Mouse (Mus musculus) heart, embryonic 11.5 days (tissue): Measurements from ENCODE around the gene Tfeb. TPM values are rescaled to one million over a fixed set of nuclear protein-coding genes. Genes with fewer than 3 reads are reported as not detected.

ENCODE experiments used
- ATAC-seq: fragments of 200-750 bp; cut with Nextera tagmentation; replicated peaks from 2 replicates; pipeline ENCODE4 v1.8.0; 2017; ENCODE audit warnings: moderate library complexity; ENCODE audit not compliant: insufficient number of reproducible peaks, low FRiP score, low TSS enrichment
- H3K27ac ChIP-seq: fragments of 300-500 bp; sonication (generic); 2 replicates; pipeline ENCODE4 v1.5.1; 2014; ENCODE audit warnings: mild to moderate bottlenecking, low read depth, low read length
- H3K27me3 ChIP-seq: fragments of 300-500 bp; sonication (generic); 2 replicates; pipeline ENCODE4 v1.6.1; 2014; ENCODE audit warnings: mild to moderate bottlenecking, low read length, mixed read lengths; ENCODE audit not compliant: control insufficient read depth, insufficient read depth
- H3K36me3 ChIP-seq: fragments of 300-500 bp; sonication (generic); 2 replicates; pipeline ENCODE4 v1.6.1; 2014; ENCODE audit warnings: mild to moderate bottlenecking, low read length, moderate library complexity, mixed read lengths; ENCODE audit not compliant: control insufficient read depth, insufficient read depth
- H3K4me1 ChIP-seq: fragments of 300-500 bp; sonication (generic); 2 replicates; pipeline ENCODE4 v1.6.1; 2014; ENCODE audit warnings: low read length; ENCODE audit not compliant: control insufficient read depth, insufficient read depth
- H3K4me2 ChIP-seq: fragments of 300-500 bp; sonication (generic); 2 replicates; pipeline ENCODE4 v1.6.1; 2014; ENCODE audit warnings: mild to moderate bottlenecking, moderate library complexity
- H3K4me3 ChIP-seq: fragments of 300-500 bp; sonication (generic); 2 replicates; pipeline ENCODE4 v1.5.1; 2014; ENCODE audit warnings: low read depth, low read length
- H3K9ac ChIP-seq: fragments of 300-500 bp; sonication (generic); 2 replicates; pipeline ENCODE4 v1.6.1; 2014; ENCODE audit warnings: mild to moderate bottlenecking, low read depth, low read length, moderate library complexity
- H3K9me3 ChIP-seq: fragments of 300-500 bp; sonication (generic); replicated peaks from 2 replicates; pipeline ENCODE4 v1.6.1; 2016; ENCODE audit warnings: low read length; ENCODE audit not compliant: control insufficient read depth
- WGBS: fragments of 180-500 bp; shearing (Covaris S2); extraction: QIAGEN DNeasy Blood & Tissue Kit; methylation state at CpG from one replicate; pipeline ENCODE4 v1.1.7; 2014; ENCODE audit not compliant: insufficient replicate concordance; 5-methylcytosine and 5-hydroxymethylcytosine counted together
- polyA plus RNA-seq: library from polyadenylated mRNA; unstranded; fragments of >200 nt; fragmentation: Nextera tagmentation; extraction: Ambion mirVana; gene quantifications from 2 replicates; pipeline ENCODE4 v1.2.1, GENCODE M21; 2014

The Tfeb gene
- polyA plus RNA-seq, 1 experiment from 2014 or later = 16.3 TPM

GRCm38 (mm10) chr17:47833628-47834481 lies 97.0 kb downstream of the Tfeb start:
- ATAC-seq = no peak
- Histone ChIP-seq H3K4me2 (peak overlapping the region; percentile 89), H3K4me1 (peaks cover 17% of the 10 kb centered on the region), H3K9ac (peak overlapping the region; percentile 85), H3K36me3 (no peaks in the 10 kb centered on the region), H3K27me3 (peaks cover 20% of the 10 kb centered on the region), H3K4me3 (peak overlapping the region; percentile 87), H3K27ac (peak overlapping the region; percentile 86), H3K9me3 (no peaks in the 10 kb centered on the region)
- WGBS = under 1% methylated on average over 45 of the region's 45 CpGs

DNA sequence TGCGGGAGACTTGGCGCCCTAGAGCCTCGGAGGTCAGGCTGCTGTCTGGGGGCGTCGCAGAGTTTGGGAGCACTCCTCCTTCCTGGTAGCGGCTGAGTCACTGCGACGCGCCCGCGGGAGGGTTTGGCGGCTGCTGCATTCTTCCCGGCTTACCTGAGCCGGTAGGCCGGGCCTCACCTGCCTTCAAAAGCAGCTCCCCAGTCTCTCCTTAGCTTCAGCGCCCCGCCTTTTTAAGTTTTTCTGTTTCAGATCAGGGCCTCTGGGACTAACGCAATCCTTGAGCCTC lies 97.6 kb downstream of the Tfeb start, which contains the start of gene Mdfi:
Mdfi (minus strand) TSS at position 210 of the 286 bp plus-strand sequence.
- Histone ChIP-seq H3K27me3 (peaks cover 20% of the 10 kb centered on the region), H3K4me3 (peak within 1 kb of the TSS; percentile 87), H3K4me1 (peaks cover 14% of the 10 kb centered on the region), H3K36me3 (no peaks in the 10 kb centered on the region), H3K9me3 (no peaks in the 10 kb centered on the region), H3K9ac (peak within 1 kb of the TSS; percentile 85), H3K4me2 (peak within 1 kb of the TSS; percentile 89), H3K27ac (peak within 1 kb of the TSS; percentile 86)
- no peak for ATAC-seq
- WGBS = 2% methylated on average over 18 of the region's 18 CpGs

- no peak for ATAC-seq
- Histone ChIP-seq H3K4me2 (no peak overlapping the region), H3K27me3 (peaks cover 20% of the 10 kb centered on the region), H3K36me3 (no peaks in the 10 kb centered on the region), H3K4me1 (no peaks in the 10 kb centered on the region), H3K4me3 (no peak overlapping the region), H3K9ac (no peak overlapping the region), H3K27ac (no peak overlapping the region), H3K9me3 (no peaks in the 10 kb centered on the region)
- 34% methylated on average over 6 of the region's 6 CpGs for WGBS
Measured at GRCm38 (mm10) chr17:47837808-47838207, 101.0 kb downstream of the Tfeb start.

DNA sequence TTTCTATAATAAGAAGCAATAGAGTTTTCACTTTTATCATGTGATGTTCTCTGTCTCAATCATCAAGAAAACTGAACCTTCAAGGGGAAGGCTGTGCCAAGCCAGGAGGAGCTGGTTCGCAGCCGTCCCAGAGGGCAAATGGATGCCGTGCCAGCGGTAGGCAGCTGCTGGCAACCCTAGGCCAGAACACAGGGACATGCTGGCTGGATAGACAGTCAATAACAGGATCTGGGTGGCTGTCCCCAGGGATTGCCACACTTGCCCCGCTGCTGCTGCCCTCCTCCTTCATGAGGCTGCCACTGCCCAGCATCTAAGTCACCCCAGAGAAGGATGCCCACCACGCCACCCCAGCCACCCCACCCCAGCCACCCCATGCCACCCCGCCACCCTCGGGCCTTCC lies 104.7 kb downstream of the Tfeb start:
- Histone ChIP-seq H3K4me3 (no peak overlapping the region), H3K27me3 (no peaks in the 10 kb centered on the region), H3K4me2 (no peak overlapping the region), H3K36me3 (no peaks in the 10 kb centered on the region), H3K9me3 (no peaks in the 10 kb centered on the region), H3K4me1 (no peaks in the 10 kb centered on the region), H3K9ac (no peak overlapping the region), H3K27ac (no peak overlapping the region)
- no peak for ATAC-seq
- WGBS = 81% methylated on average over 8 of the region's 8 CpGs

Other genes with a start within 250 kb of the Tfeb start
- 15.9 and 18.3 TPM in 2 replicates for gene Taf8, start 234.7 kb upstream of the Tfeb start, polyA plus RNA-seq
- gene Ccnd3, start 232.0 kb upstream of the Tfeb start, polyA plus RNA-seq = 559 and 565 TPM in 2 replicates
- gene Bysl, start 125.5 kb upstream of the Tfeb start, polyA plus RNA-seq = 26.8 TPM in 2 replicates
- 30.3 and 36.4 TPM in 2 replicates for gene Med20, start 125.4 kb upstream of the Tfeb start, polyA plus RNA-seq
- gene Gm20517, start 125.4 kb upstream of the Tfeb start, polyA plus RNA-seq = 1.6 and 1.8 TPM in 2 replicates
- gene Usp49, start 106.3 kb upstream of the Tfeb start, polyA plus RNA-seq = 2.7 and 3.7 TPM in 2 replicates
- 322 and 360 TPM in 2 replicates for gene Tomm6, start 48.6 kb upstream of the Tfeb start, polyA plus RNA-seq
- gene Frs3, start 48.0 kb upstream of the Tfeb start, polyA plus RNA-seq = 2.2 and 2.7 TPM in 2 replicates
- 0.94 and 1.3 TPM in 2 replicates for gene Gm21981, start 42.6 kb upstream of the Tfeb start, polyA plus RNA-seq
- gene Prickle4, start 42.3 kb upstream of the Tfeb start, polyA plus RNA-seq = 0.39 TPM in 1 of 2 replicates, not detected in the other
- 0.15 TPM in 1 of 2 replicates, not detected in the other for gene Pgc, start 10.2 kb upstream of the Tfeb start, polyA plus RNA-seq
- gene Mdfi, start 97.7 kb downstream of the Tfeb start, polyA plus RNA-seq = 28.2 and 34.6 TPM in 2 replicates
- gene Foxp4, start 187.6 kb downstream of the Tfeb start, polyA plus RNA-seq = 15.6 and 21.1 TPM in 2 replicates